Mouse (Mus musculus) monocyte, adult 59 days (primary cell): ENCODE data around the gene Iqsec1. TPM values are rescaled to one million over a fixed set of nuclear protein-coding genes. Genes with fewer than 3 reads are reported as not detected.

Source experiments
- total RNA-seq, 2 experiments: library from RNA; stranded (reverse); gene quantifications; one replicate each; pipeline ENCODE4 v1.2.4; 2023

The Iqsec1 gene
- 10 to 100 TPM; 70.1 to 70.4 TPM for total RNA-seq

GRCm38 (mm10) chr6:90988648-90989317 lies at the start of gene Iqsec1:
Gene Iqsec1 (minus strand): TSS chr6:90988685.

Other genes with a start within 250 kb of the Iqsec1 start
- 10 to 100 TPM; 78.8 to 79.7 TPM for gene Nup210, start 128.1 kb upstream of the Iqsec1 start, total RNA-seq
- gene Hdac11, start 168.0 kb upstream of the Iqsec1 start, total RNA-seq = 1 to 10 TPM in 1 of 2 experiments, under 1 TPM in 1; 0.97 to 1.2 TPM
- gene Fbln2, start 223.8 kb upstream of the Iqsec1 start, total RNA-seq = under 1 TPM in 1 of 2 experiments, not detected in 1; 0.66 TPM